Mouse (Mus musculus): ENCODE data around the gene Car3. TPM values are rescaled to one million over a fixed set of nuclear protein-coding genes. Genes with fewer than 3 reads are reported as not detected.

Car3 gene
- polyA plus RNA-seq, 1 experiment from 2014 or later = 2.9 TPM

- no peak overlapping the region for H3K27ac ChIP-seq (replicated peaks; ENCODE audit: low read depth, low read length)
- no peaks in the 10 kb centered on the region for H3K4me1 ChIP-seq (ENCODE audit: control insufficient read depth, insufficient read depth, low read length)
- ATAC-seq (ENCODE audit: insufficient number of reproducible peaks, low FRiP score, low TSS enrichment, low read depth) (no peak), DNase-seq (ENCODE audit: low spot score) (no peak)
- H3K9ac ChIP-seq (ENCODE audit: low read length) = no peak overlapping the region
- no peaks in the 10 kb centered on the region for H3K27me3 ChIP-seq (ENCODE audit: control insufficient read depth, insufficient read depth, low read length)
- WGBS = 80% methylated on average over 2 of the region's 2 CpGs
- H3K4me2 ChIP-seq (ENCODE audit: low read depth, severe bottlenecking) = no peak overlapping the region
- no peak overlapping the region for H3K4me3 ChIP-seq (ENCODE audit: low read depth, low read length)
- no peaks in the 10 kb centered on the region for H3K9me3 ChIP-seq (ENCODE audit: control insufficient read depth, low read length)
- no peaks in the 10 kb centered on the region for H3K36me3 ChIP-seq (ENCODE audit: control insufficient read depth, insufficient read depth, low read length)
Measured at GRCm38 (mm10) chr3:14865941-14866340, 2.6 kb downstream of the Car3 start.

DNA sequence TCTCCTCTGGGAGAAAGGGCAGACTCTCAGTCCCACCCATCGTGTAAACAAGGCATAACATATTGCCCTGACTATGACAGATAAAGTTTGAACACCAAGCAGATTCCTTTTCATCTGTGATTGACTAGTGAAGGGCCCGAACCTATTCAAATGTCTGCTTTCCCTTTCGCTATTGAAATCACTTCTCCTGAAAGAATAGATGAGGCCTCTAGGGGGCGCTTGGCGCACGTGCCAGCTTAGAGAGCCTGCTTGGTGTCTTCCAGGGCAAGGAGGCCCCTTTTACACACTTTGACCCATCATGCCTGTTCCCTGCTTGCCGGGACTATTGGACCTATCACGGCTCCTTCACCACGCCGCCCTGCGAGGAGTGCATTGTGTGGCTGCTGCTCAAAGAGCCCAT, 6.5 kb downstream of the Car3 start:
- Histone ChIP-seq H3K4me2 (ENCODE audit: low read depth, severe bottlenecking) (no peak overlapping the region), H3K27me3 (ENCODE audit: control insufficient read depth, insufficient read depth, low read length) (no peaks in the 10 kb centered on the region), H3K27ac (replicated peaks; ENCODE audit: low read depth, low read length) (no peak overlapping the region), H3K9ac (ENCODE audit: low read length) (no peak overlapping the region), H3K36me3 (ENCODE audit: control insufficient read depth, insufficient read depth, low read length) (no peaks in the 10 kb centered on the region), H3K9me3 (ENCODE audit: control insufficient read depth, low read length) (no peaks in the 10 kb centered on the region), H3K4me3 (ENCODE audit: low read depth, low read length) (no peak overlapping the region), H3K4me1 (ENCODE audit: control insufficient read depth, insufficient read depth, low read length) (no peaks in the 10 kb centered on the region)
- peak; percentile 75 for DNase-seq (ENCODE audit: low spot score)
- WGBS = 27% methylated on average over 11 of the region's 11 CpGs
- 0 out of 2 replicates have a peak, but pooled peaks have one; percentile 14 for ATAC-seq (ENCODE audit: insufficient number of reproducible peaks, low FRiP score, low TSS enrichment, low read depth)

DNA sequence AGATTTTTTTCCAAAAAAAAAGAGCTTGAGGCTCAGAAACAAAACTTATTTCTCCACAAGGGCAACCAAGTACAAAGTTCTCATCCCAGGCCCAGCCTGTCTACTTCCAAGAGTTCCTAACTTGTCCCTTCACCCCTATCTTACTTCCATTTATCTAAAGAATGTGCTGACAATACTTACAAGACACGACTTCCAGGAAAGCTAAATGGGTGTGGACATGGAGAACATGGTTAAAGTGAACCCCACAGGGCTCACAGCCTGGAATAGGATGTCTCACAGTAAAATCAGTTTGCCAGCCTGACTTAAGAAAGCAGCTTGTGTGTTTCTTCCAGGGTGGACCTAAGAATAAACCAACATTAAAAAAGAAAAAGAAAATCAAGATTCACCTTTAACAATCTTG, 7.2 kb downstream of the Car3 start:
- ATAC-seq (ENCODE audit: insufficient number of reproducible peaks, low FRiP score, low TSS enrichment, low read depth) = no peak

GRCm38 (mm10) chr3:14871386-14871785, 8.1 kb downstream of the Car3 start:
- no peaks in the 10 kb centered on the region for H3K4me1 ChIP-seq (ENCODE audit: control insufficient read depth, insufficient read depth, low read length)
- no peak overlapping the region for H3K4me3 ChIP-seq (ENCODE audit: low read depth, low read length)
- H3K9me3 ChIP-seq (ENCODE audit: control insufficient read depth, low read length) = no peaks in the 10 kb centered on the region
- H3K36me3 ChIP-seq (ENCODE audit: control insufficient read depth, insufficient read depth, low read length) = no peaks in the 10 kb centered on the region
- ATAC-seq (ENCODE audit: insufficient number of reproducible peaks, low FRiP score, low TSS enrichment, low read depth) (no peak), DNase-seq (ENCODE audit: low spot score) (no peak)
- H3K27me3 ChIP-seq (ENCODE audit: control insufficient read depth, insufficient read depth, low read length) = no peaks in the 10 kb centered on the region
- H3K4me2 ChIP-seq (ENCODE audit: low read depth, severe bottlenecking) = no peak overlapping the region
- H3K27ac ChIP-seq (replicated peaks; ENCODE audit: low read depth, low read length) = no peak overlapping the region
- WGBS = 61% methylated on average over 7 of the region's 7 CpGs
- H3K9ac ChIP-seq (ENCODE audit: low read length) = no peak overlapping the region

More for the DNA sequence above, 7.2 kb downstream of the Car3 start:
- WGBS = 70% methylated on average over 1 of the region's 1 CpGs
- H3K9ac ChIP-seq (ENCODE audit: low read length) = no peak overlapping the region
- no peaks in the 10 kb centered on the region for H3K4me1 ChIP-seq (ENCODE audit: control insufficient read depth, insufficient read depth, low read length)
- H3K4me2 ChIP-seq (ENCODE audit: low read depth, severe bottlenecking) = no peak overlapping the region
- H3K4me3 ChIP-seq (ENCODE audit: low read depth, low read length) = no peak overlapping the region
- H3K9me3 ChIP-seq (ENCODE audit: control insufficient read depth, low read length) = no peaks in the 10 kb centered on the region
- DNase-seq (ENCODE audit: low spot score) = no peak
- H3K36me3 ChIP-seq (ENCODE audit: control insufficient read depth, insufficient read depth, low read length) = no peaks in the 10 kb centered on the region
- no peak overlapping the region for H3K27ac ChIP-seq (replicated peaks; ENCODE audit: low read depth, low read length)
- H3K27me3 ChIP-seq (ENCODE audit: control insufficient read depth, insufficient read depth, low read length) = no peaks in the 10 kb centered on the region

DNA sequence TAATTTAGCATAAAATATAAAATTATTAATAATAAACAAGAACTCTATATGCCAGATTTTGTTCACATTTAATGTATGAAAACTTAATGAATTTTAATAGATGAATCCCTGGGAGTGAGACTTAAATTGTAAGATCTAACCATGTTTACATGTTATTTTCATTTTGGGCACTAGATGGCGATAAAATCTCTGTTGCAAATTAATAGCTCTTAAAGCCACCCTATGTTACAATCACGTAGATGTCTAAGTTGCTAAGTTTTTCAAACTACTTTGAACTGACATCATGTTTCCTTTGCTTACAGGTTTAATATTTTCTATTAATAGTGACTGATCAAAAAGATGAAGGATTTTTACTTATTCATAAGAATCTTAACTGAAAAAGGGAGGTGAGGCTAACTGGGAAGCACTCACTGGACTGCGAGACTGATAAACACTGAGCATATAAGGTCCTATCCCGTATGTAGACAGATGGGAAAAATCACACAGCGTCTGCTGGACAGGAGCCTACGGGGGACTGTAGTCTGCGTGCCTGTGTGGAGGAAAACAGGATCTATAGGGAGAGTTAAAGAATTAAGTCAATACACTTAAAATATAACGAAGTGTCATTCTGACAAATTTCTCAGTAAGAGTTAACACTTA, 11.2 kb downstream of the Car3 start:
- ATAC-seq (ENCODE audit: insufficient number of reproducible peaks, low FRiP score, low TSS enrichment, low read depth) (no peak), DNase-seq (ENCODE audit: low spot score) (no peak)
- no peaks in the 10 kb centered on the region for H3K36me3 ChIP-seq (ENCODE audit: control insufficient read depth, insufficient read depth, low read length)
- H3K9ac ChIP-seq (ENCODE audit: low read length) = no peak overlapping the region
- H3K9me3 ChIP-seq (ENCODE audit: control insufficient read depth, low read length) = no peaks in the 10 kb centered on the region
- H3K4me2 ChIP-seq (ENCODE audit: low read depth, severe bottlenecking) = no peak overlapping the region
- WGBS = 56% methylated on average over 8 of the region's 8 CpGs
- no peak overlapping the region for H3K27ac ChIP-seq (replicated peaks; ENCODE audit: low read depth, low read length)
- no peaks in the 10 kb centered on the region for H3K4me1 ChIP-seq (ENCODE audit: control insufficient read depth, insufficient read depth, low read length)
- no peaks in the 10 kb centered on the region for H3K27me3 ChIP-seq (ENCODE audit: control insufficient read depth, insufficient read depth, low read length)
- no peak overlapping the region for H3K4me3 ChIP-seq (ENCODE audit: low read depth, low read length)

- no peak overlapping the region for H3K4me3 ChIP-seq (ENCODE audit: low read depth, low read length)
Measured at GRCm38 (mm10) chr3:14876325-14876918, 13.1 kb downstream of the Car3 start.

GRCm38 (mm10) chr3:14877251-14877909, 14.1 kb downstream of the Car3 start:
- Histone ChIP-seq H3K4me3 (ENCODE audit: low read depth, low read length) (no peak overlapping the region), H3K36me3 (ENCODE audit: control insufficient read depth, insufficient read depth, low read length) (no peaks in the 10 kb centered on the region), H3K4me2 (ENCODE audit: low read depth, severe bottlenecking) (no peak overlapping the region), H3K9ac (ENCODE audit: low read length) (no peak overlapping the region), H3K27me3 (ENCODE audit: control insufficient read depth, insufficient read depth, low read length) (no peaks in the 10 kb centered on the region), H3K9me3 (ENCODE audit: control insufficient read depth, low read length) (no peaks in the 10 kb centered on the region), H3K4me1 (ENCODE audit: control insufficient read depth, insufficient read depth, low read length) (no peaks in the 10 kb centered on the region), H3K27ac (replicated peaks; ENCODE audit: low read depth, low read length) (no peak overlapping the region)
- ATAC-seq (ENCODE audit: insufficient number of reproducible peaks, low FRiP score, low TSS enrichment, low read depth) (no peak), DNase-seq (ENCODE audit: low spot score) (no peak)
- 85% methylated on average over 7 of the region's 7 CpGs for WGBS

More at GRCm38 (mm10) chr3:14876325-14876918, 13.1 kb downstream of the Car3 start:
- no peak overlapping the region for H3K4me2 ChIP-seq (ENCODE audit: low read depth, severe bottlenecking)
- ATAC-seq (ENCODE audit: insufficient number of reproducible peaks, low FRiP score, low TSS enrichment, low read depth) (no peak), DNase-seq (ENCODE audit: low spot score) (no peak)
- no peak overlapping the region for H3K27ac ChIP-seq (replicated peaks; ENCODE audit: low read depth, low read length)
- H3K9me3 ChIP-seq (ENCODE audit: control insufficient read depth, low read length) = no peaks in the 10 kb centered on the region
- no peaks in the 10 kb centered on the region for H3K36me3 ChIP-seq (ENCODE audit: control insufficient read depth, insufficient read depth, low read length)
- 65% methylated on average over 9 of the region's 9 CpGs for WGBS
- no peaks in the 10 kb centered on the region for H3K4me1 ChIP-seq (ENCODE audit: control insufficient read depth, insufficient read depth, low read length)
- no peaks in the 10 kb centered on the region for H3K27me3 ChIP-seq (ENCODE audit: control insufficient read depth, insufficient read depth, low read length)
- no peak overlapping the region for H3K9ac ChIP-seq (ENCODE audit: low read length)

DNA sequence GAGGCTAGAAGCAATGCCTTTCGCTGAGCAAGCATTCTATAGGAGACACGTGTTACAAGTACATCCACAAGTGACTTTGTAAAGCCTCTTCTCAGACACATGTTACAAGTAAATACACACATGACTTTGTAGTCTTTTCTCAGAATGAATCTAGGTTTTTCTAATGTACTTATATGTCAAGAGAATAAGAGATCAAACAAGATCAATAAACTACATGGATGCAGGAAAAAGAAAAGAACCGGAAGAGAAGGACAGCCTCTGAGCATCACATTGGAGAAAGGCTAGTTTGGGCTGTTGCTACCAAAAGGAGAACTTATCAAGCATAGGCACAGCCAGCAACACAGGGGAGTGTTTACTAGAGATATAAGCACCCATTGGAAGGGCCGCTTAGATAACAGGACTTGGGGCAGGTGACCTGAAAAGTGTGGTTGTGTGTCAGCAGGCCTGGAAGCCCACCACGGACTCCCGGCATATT, 15.5 kb downstream of the Car3 start:
- DNase-seq (ENCODE audit: low spot score) = no peak
- H3K4me1 ChIP-seq (ENCODE audit: control insufficient read depth, insufficient read depth, low read length) = no peaks in the 10 kb centered on the region
- H3K4me3 ChIP-seq (ENCODE audit: low read depth, low read length) = no peak overlapping the region
- no peak overlapping the region for H3K4me2 ChIP-seq (ENCODE audit: low read depth, severe bottlenecking)
- ATAC-seq (ENCODE audit: insufficient number of reproducible peaks, low FRiP score, low TSS enrichment, low read depth) = no peak
- H3K27me3 ChIP-seq (ENCODE audit: control insufficient read depth, insufficient read depth, low read length) = no peaks in the 10 kb centered on the region
- H3K27ac ChIP-seq (replicated peaks; ENCODE audit: low read depth, low read length) = no peak overlapping the region
- 85% methylated on average over 6 of the region's 6 CpGs for WGBS
- no peak overlapping the region for H3K9ac ChIP-seq (ENCODE audit: low read length)
- H3K9me3 ChIP-seq (ENCODE audit: control insufficient read depth, low read length) = no peaks in the 10 kb centered on the region
- no peaks in the 10 kb centered on the region for H3K36me3 ChIP-seq (ENCODE audit: control insufficient read depth, insufficient read depth, low read length)
